Mouse (Mus musculus): ENCODE measurements at regions not wholly inside any gene's neighbourhood (a gene's known extent, or its start where the extent isn't known, plus 50 kb on each side); places are given as distances from the start of the nearest gene placed in this dataset.

DNA sequence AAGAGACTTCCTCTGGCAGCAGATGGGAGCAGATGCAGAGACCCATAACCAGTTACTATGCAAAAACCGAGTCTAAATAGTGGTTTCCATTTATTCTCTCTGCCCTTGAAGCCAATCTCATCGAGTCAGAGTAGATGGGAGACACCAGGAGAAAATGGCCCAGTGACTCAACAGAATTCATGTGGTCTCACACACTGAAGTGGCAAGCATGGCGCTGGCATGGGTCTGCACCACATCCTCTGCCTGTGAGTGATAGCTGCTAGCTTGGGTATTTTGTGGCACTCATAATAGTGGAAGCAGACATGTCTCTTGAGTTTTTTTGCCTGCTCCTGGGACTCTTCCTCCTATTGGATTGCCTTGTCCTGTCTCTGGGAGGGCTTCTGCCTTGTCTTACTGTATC, 2767.6 kb downstream of the 9330182O14Rik start:
- Histone ChIP-seq H3K9me3 (replicated peaks; ENCODE audit: low read length) (no peaks in the 10 kb centered on the region), H3K4me2 (ENCODE audit: insufficient read depth, low read depth, poor library complexity, severe bottlenecking) (no peak overlapping the region), H3K36me3 (replicated peaks in 1 of 2; ENCODE audit: control insufficient read depth in 1 of 2, insufficient read depth in 1 of 2, low read length in 1 of 2) (no peaks in the 10 kb centered on the region), H3K9ac (ENCODE audit: insufficient read depth, low read depth) (no peak overlapping the region), H3K27ac (ENCODE audit: insufficient read depth, low read depth) (no peak overlapping the region), H3K4me3 (replicated peaks in 1 of 3; ENCODE audit: low read depth in 2 of 3, low read length in 2 of 3, poor library complexity in 1 of 3) (no peak overlapping the region), H3K79me2 (replicated peaks; ENCODE audit: control insufficient read depth, extremely low read depth, insufficient read depth, poor library complexity, severe bottlenecking) (no peaks in the 10 kb centered on the region), H3K27me3 (replicated peaks) (no peaks in the 10 kb centered on the region), H3K4me1 (ENCODE audit: control insufficient read depth in 1 of 2, insufficient read depth in 2 of 2) (peaks cover 0 to 13% of the 10 kb centered on the region in 2 experiments; a peak in 2 of 4 replicates)
- in situ Hi-C loops (cut with MboI; ENCODE audit: low pct_ligation_motif_present, low pct_unique_long_range_greater_than_20kb, low sequenced_read_pairs) (no loop called here), dilution Hi-C loops (cut with MboI; ENCODE audit: extremely low pct_ligation_motif_present, extremely low pct_unique_long_range_greater_than_20kb, low sequenced_read_pairs) (no loop called here)
- no peak for DNase-seq (ENCODE audit: extremely low read depth)
- TF ChIP-seq RAD21 (IDR thresholded peaks at IDR 0.05; ENCODE audit: low read depth, low read length), result no peak
- TF ChIP-seq POLR2AphosphoS2 (IDR thresholded peaks at IDR 0.05; ENCODE audit: low read depth, low read length), result no peak
- TF ChIP-seq MAFK (IDR thresholded peaks at IDR 0.05; ENCODE audit: insufficient replicate concordance, low read length), result no peak
- TF ChIP-seq ELF1 (IDR thresholded peaks at IDR 0.05; ENCODE audit: low read depth, low read length), result no peak
- TF ChIP-seq GABPA (IDR thresholded peaks at IDR 0.05; ENCODE audit: insufficient replicate concordance, low read depth, low read length), result no peak
- no peak for TF ChIP-seq KAT2A (IDR thresholded peaks at IDR 0.05; ENCODE audit: insufficient replicate concordance, low read length)
- no peak for TF ChIP-seq ZKSCAN1 (IDR thresholded peaks at IDR 0.05; ENCODE audit: borderline replicate concordance, low read depth, low read length)
- TF ChIP-seq RCOR1 (conservative IDR thresholded peaks at IDR 0.05; ENCODE audit: low read depth, low read length), result no peak
- TF ChIP-seq NRF1 (IDR thresholded peaks at IDR 0.05; ENCODE audit: low read depth, low read length), result no peak
- no peak for TF ChIP-seq E2F4 (IDR thresholded peaks at IDR 0.05; ENCODE audit: insufficient replicate concordance, low read depth, low read length)
- no peak for TF ChIP-seq NELFE (IDR thresholded peaks at IDR 0.05; ENCODE audit: low read depth, low read length)
- no peak for TF ChIP-seq ZC3H11A (IDR thresholded peaks at IDR 0.05; ENCODE audit: low read depth, low read length)
- no peak for TF ChIP-seq JUN (IDR thresholded peaks at IDR 0.05; ENCODE audit: insufficient read depth, low read depth, low read length)
- TF ChIP-seq MXI1 (IDR thresholded peaks at IDR 0.05; ENCODE audit: low read depth, low read length), result no peak

GRCm38 (mm10) chr15:42911357-42911756, 2777.2 kb downstream of the 9330182O14Rik start:
- TF ChIP-seq MEF2A (IDR thresholded peaks at IDR 0.05; ENCODE audit: borderline replicate concordance, low read depth, low read length) (no peak), NELFE (IDR thresholded peaks at IDR 0.05; ENCODE audit: low read depth, low read length) (no peak), EP300 (IDR thresholded peaks at IDR 0.05; ENCODE audit: low read length) (no peak), MAFK (IDR thresholded peaks at IDR 0.05; ENCODE audit: insufficient replicate concordance, low read length) (no peak), RAD21 (IDR thresholded peaks at IDR 0.05; ENCODE audit: low read depth, low read length) (no peak), JUN (IDR thresholded peaks at IDR 0.05; ENCODE audit: insufficient read depth, low read depth, low read length) (no peak), BHLHE40 (IDR thresholded peaks at IDR 0.05; ENCODE audit: low read depth, low read length) (no peak), ELF1 (IDR thresholded peaks at IDR 0.05; ENCODE audit: low read depth, low read length) (no peak), USF1 (IDR thresholded peaks at IDR 0.05; ENCODE audit: low read depth, low read length) (no peak), POLR2AphosphoS2 (IDR thresholded peaks at IDR 0.05; ENCODE audit: low read depth, low read length) (no peak)
- peak; percentile 24 for DNase-seq (ENCODE audit: extremely low read depth)
- peaks cover 0 to 7% of the 10 kb centered on the region in 2 experiments; a peak in 2 of 4 replicates for H3K4me1 ChIP-seq (ENCODE audit: control insufficient read depth in 1 of 2, insufficient read depth in 2 of 2)
- H3K9ac ChIP-seq (ENCODE audit: insufficient read depth, low read depth), result no peak overlapping the region
- H3K27me3 ChIP-seq (replicated peaks), result no peaks in the 10 kb centered on the region
- no peaks in the 10 kb centered on the region for H3K79me2 ChIP-seq (replicated peaks; ENCODE audit: control insufficient read depth, extremely low read depth, insufficient read depth, poor library complexity, severe bottlenecking)
- dilution Hi-C loops (cut with MboI; ENCODE audit: extremely low pct_ligation_motif_present, extremely low pct_unique_long_range_greater_than_20kb, low sequenced_read_pairs), result no loop called here
- no peak overlapping the region for H3K27ac ChIP-seq (ENCODE audit: insufficient read depth, low read depth)
- in situ Hi-C loops (cut with MboI; ENCODE audit: low pct_ligation_motif_present, low pct_unique_long_range_greater_than_20kb, low sequenced_read_pairs), result no loop called here
- no peak overlapping the region for H3K4me2 ChIP-seq (ENCODE audit: insufficient read depth, low read depth, poor library complexity, severe bottlenecking)
- no peaks in the 10 kb centered on the region for H3K9me3 ChIP-seq (replicated peaks; ENCODE audit: low read length)
- no peak overlapping the region for H3K4me3 ChIP-seq (replicated peaks in 1 of 3; ENCODE audit: low read depth in 2 of 3, low read length in 2 of 3, poor library complexity in 1 of 3)
- H3K36me3 ChIP-seq (replicated peaks in 1 of 2; ENCODE audit: control insufficient read depth in 1 of 2, insufficient read depth in 1 of 2, low read length in 1 of 2), result no peaks in the 10 kb centered on the region

Data from CH12.LX (cell line).